Mouse (Mus musculus): Measurements from ENCODE around the gene Sprr2j-ps.

DNA sequence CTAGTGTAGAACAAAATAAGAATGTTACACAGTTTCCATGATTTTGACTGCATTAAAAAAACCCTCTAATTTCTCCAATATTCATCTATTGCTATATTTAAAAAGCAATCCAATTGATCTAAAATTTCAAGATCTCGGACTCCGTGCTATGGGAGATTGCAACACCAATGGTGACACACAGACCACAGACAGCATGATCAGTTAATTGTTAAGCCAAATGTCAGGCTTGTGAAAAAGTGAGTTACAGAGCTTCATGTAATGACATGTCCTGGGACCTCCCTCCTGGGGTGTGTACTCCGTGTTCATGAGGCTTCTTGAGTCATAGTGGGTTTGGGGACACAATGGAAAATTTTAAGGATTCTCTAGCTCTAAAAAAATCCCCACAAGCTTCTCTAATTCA is 22.3 kb downstream of the Sprr2j-ps start:
- TF ChIP-seq CTCF (IDR thresholded peaks at IDR 0.05; ENCODE audit: low read depth) = no peak
- TF ChIP-seq EP300 (IDR thresholded peaks at IDR 0.05; ENCODE audit: low read depth) = no peak

All from liver, embryonic 14.5 days (tissue).